Mouse (Mus musculus): ENCODE data around the gene Sh3pxd2a.

DNA sequence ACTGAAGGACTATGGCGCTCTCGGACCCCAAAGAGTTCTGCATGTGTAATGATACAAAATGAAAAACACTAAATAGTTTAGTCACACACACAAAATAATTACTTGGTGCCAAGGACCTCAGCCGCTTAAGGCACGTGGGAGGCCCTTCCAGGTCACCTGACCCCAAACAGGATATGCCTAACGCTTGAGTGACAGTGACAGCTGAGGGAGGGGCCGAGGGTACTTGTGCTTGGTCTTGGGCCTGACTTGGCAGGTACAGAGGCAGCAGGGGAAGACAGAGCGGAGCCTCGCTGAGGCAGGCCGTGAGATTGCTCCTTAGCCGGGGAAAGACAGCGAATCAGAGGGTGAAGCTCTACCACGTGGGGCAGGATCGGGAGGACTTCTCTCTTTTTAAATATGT, 73.3 kb downstream of the Sh3pxd2a start:
- TF ChIP-seq POLR2A (IDR thresholded peaks at IDR 0.05; ENCODE audit: low read depth, low read length): no peak
- TF ChIP-seq CTCF (conservative IDR thresholded peaks at IDR 0.05; ENCODE audit: insufficient read depth, insufficient read length, low read depth, low read length): no peak
